Mouse (Mus musculus) brain, embryonic 14.5 days (tissue): ENCODE results near the gene Tcerg1l.

ENCODE experiments used
- CTCF ChIP-seq: fragments of 200-500 bp; IDR thresholded peaks from 2 replicates; pipeline ENCODE4 v1.5.1; 2012; ENCODE audit warnings: inconsistent platforms, mild to moderate bottlenecking, moderate library complexity, borderline replicate concordance; ENCODE audit not compliant: insufficient read depth, insufficient read length; ENCODE audit errors: extremely low read depth
- POLR2A ChIP-seq: fragments of 200-500 bp; IDR thresholded peaks from 2 replicates; pipeline ENCODE4 v1.6.1; 2012; ENCODE audit warnings: mild to moderate bottlenecking, inconsistent platforms, borderline replicate concordance; ENCODE audit not compliant: poor library complexity, insufficient read depth, insufficient read length, severe bottlenecking; ENCODE audit errors: extremely low read depth

GRCm38 (mm10) chr7:138248176-138248575, 149.4 kb downstream of the Tcerg1l start:
- peak; percentile 49; the same call in 1 of the 2 replicates for TF ChIP-seq CTCF
- TF ChIP-seq POLR2A, result no peak
